Mouse (Mus musculus) subcutaneous adipose tissue, adult 2 months (tissue): ENCODE data around the gene Glt8d2. TPM values are rescaled to one million over a fixed set of nuclear protein-coding genes. Genes with fewer than 3 reads are reported as not detected.

Source experiments
- polyA plus RNA-seq: library from polyadenylated mRNA; depleted of rRNA; stranded (reverse); fragments of >200 nt; gene quantifications from 2 replicates; pipeline ENCODE4 v1.2.3, GENCODE M21; 2012; ENCODE audit warnings: low replicate concordance; rRNA removed

Gene Glt8d2
- polyA plus RNA-seq = 4.1 and 10.1 TPM in 2 replicates

DNA sequence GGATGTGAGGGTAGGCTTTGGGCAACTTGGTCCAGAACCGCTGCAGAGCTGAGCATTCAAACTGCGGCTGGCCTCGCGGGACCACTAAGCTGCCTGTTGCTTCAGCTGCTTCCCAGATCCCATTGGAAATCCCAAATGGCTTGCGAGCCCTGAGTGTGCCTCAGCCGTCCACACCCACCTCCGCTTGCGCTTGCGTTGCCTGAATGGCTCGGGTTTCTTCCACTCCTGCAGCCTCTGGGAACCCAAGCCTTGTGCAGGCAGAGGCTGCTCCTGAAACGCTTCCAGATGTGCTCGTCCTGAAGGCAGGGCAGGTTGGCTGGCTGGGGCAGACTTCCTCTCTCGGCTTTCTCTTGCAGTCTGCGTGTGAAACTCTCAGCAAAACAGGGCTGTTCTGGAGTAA, at the start of gene Glt8d2:
Gene Glt8d2, minus strand, starts transcription at position 157 of the 400 bp plus-strand sequence.

DNA sequence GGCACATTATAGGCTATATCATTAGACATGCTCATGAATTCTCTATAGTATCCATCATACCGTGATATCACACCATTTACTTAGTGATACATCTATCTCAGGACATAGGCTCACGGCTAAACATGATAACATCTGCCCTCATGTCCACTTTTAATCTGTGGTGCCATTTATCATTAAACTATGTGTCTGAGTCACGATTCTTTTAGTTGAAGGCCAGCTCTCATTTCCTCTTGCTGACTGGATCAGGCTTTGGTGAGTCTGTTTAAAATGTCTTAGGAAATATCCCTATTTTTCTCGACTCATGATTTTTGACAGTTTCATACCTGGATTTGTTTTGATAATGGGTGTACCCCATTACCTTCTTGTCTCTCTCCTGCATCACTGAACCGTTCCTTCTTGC, 5.5 kb upstream of the Glt8d2 start, which contains the start of gene Hcfc2:
Gene Hcfc2, plus strand, starts transcription at position 205 of the 400 bp plus-strand sequence.

DNA sequence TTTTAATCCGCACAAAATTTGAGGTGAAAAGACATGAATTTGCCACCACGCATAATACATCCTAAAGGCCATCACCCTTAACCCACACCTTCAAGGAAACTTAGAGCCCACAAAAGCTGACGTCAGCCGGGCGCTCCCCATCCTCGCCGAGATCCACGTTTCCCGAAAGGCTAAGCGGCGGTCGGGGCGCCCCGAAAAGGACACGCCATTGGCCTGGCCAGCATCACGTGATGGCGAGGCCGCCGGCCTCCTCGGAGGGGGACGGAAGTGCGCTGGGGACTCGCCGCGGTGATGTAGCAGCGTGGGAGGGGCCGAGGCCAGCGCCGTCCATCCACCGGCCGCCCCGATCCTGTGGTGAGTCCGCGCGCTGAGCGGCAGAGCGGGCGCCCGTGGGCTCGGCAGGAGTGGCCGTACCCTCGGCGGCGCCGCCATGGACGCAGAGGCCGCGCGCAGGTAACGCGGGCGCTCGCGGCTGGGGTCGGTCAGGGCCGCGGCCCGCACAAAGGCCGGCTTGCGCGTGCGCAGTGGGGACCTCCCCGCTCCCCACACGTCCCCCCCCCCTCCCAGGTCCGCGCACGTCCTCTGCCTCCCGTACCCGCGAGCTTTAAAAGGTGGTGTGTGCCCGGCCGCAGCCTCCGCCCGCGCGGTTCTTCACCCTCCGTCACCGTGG, 60.7 kb downstream of the Glt8d2 start, which contains the start of gene Tdg:
Gene Tdg, plus strand, starts transcription at position 243 of the 670 bp plus-strand sequence.

GRCm38 (mm10) chr10:82622671-82623552, 67.5 kb downstream of the Glt8d2 start, which contains the start of gene 1190007I07Rik:
Gene 1190007I07Rik (minus strand): TSS chr10:82623228.

Other genes starting within 250 kb of the Glt8d2 start
- not detected in 2 replicates for gene Gm1553, start 198.0 kb downstream of the Glt8d2 start, polyA plus RNA-seq
- 31.9 and 43.2 TPM in 2 replicates for gene 1190007I07Rik, start 67.4 kb downstream of the Glt8d2 start, polyA plus RNA-seq
- gene Tdg, start 60.8 kb downstream of the Glt8d2 start, polyA plus RNA-seq = 13.9 and 28.5 TPM in 2 replicates
- gene Hcfc2, start 5.5 kb upstream of the Glt8d2 start, polyA plus RNA-seq = 11.3 and 14.3 TPM in 2 replicates
- 6.9 and 11.7 TPM in 2 replicates for gene Nfyb, start 73.5 kb upstream of the Glt8d2 start, polyA plus RNA-seq
- 34.7 and 49.1 TPM in 2 replicates for gene Txnrd1, start 143.3 kb upstream of the Glt8d2 start, polyA plus RNA-seq
- gene Eid3, start 176.0 kb upstream of the Glt8d2 start, polyA plus RNA-seq = 0.40 and 0.75 TPM in 2 replicates